Mouse (Mus musculus) retina, postnatal 1 day (tissue): Measurements from ENCODE around the gene Fis1.

Source experiments
- DNase-seq: peaks from one replicate; pipeline ENCODE4 v3.0.0-alpha.2; 2012

The Fis1 gene

GRCm38 (mm10) chr5:136940845-136941560, 12.1 kb upstream of the Fis1 start:
- DNase-seq: no peak

- DNase-seq: no peak
Measured at GRCm38 (mm10) chr5:136942781-136943180, 10.3 kb upstream of the Fis1 start.

GRCm38 (mm10) chr5:136943382-136943781, 9.7 kb upstream of the Fis1 start:
- no peak for DNase-seq

GRCm38 (mm10) chr5:136945084-136945483, 8.0 kb upstream of the Fis1 start:
- DNase-seq: no peak

- no peak for DNase-seq
Measured at GRCm38 (mm10) chr5:136947874-136948273, 5.2 kb upstream of the Fis1 start.

- DNase-seq: peak; percentile 32
Measured at GRCm38 (mm10) chr5:136949551-136950336, 3.3 kb upstream of the Fis1 start.

- no peak for DNase-seq
Measured at GRCm38 (mm10) chr5:136950521-136950920, 2.6 kb upstream of the Fis1 start.

- DNase-seq: no peak
Measured at GRCm38 (mm10) chr5:136952153-136952552, 922 bp upstream of the Fis1 start.

- DNase-seq: no peak
Measured at GRCm38 (mm10) chr5:136953440-136953951, 421 bp downstream of the Fis1 start.

- no peak for DNase-seq
Measured at GRCm38 (mm10) chr5:136955622-136956021, 2.5 kb downstream of the Fis1 start.

GRCm38 (mm10) chr5:136957250-136957649, 4.2 kb downstream of the Fis1 start:
- DNase-seq: no peak

- DNase-seq: no peak
Measured at GRCm38 (mm10) chr5:136958991-136959605, 6.0 kb downstream of the Fis1 start.

GRCm38 (mm10) chr5:136960053-136960452, 7.0 kb downstream of the Fis1 start:
- no peak for DNase-seq

GRCm38 (mm10) chr5:136961334-136961982, 8.4 kb downstream of the Fis1 start:
- DNase-seq: no peak

GRCm38 (mm10) chr5:136961983-136962461, 8.9 kb downstream of the Fis1 start:
- DNase-seq: peak; percentile 94

GRCm38 (mm10) chr5:136962501-136962900, 9.4 kb downstream of the Fis1 start:
- peak; percentile 83 for DNase-seq

- no peak for DNase-seq
Measured at GRCm38 (mm10) chr5:136962966-136963540, 10.0 kb downstream of the Fis1 start.

GRCm38 (mm10) chr5:136965210-136965609, 12.1 kb downstream of the Fis1 start:
- no peak for DNase-seq

- DNase-seq: no peak
Measured at GRCm38 (mm10) chr5:136965686-136966085, 12.6 kb downstream of the Fis1 start.

GRCm38 (mm10) chr5:136966331-136966730, 13.3 kb downstream of the Fis1 start, which contains the start of gene Cldn15:
Gene Cldn15 (plus strand): TSS chr5:136966616.
- no peak for DNase-seq

GRCm38 (mm10) chr5:136966861-136967455, 13.9 kb downstream of the Fis1 start:
- DNase-seq: no peak

GRCm38 (mm10) chr5:136967592-136967991, 14.5 kb downstream of the Fis1 start:
- DNase-seq: no peak
